Mouse (Mus musculus) urinary bladder, postnatal 4 days (tissue): ENCODE results near the gene Ccdc173.

Experiments used
- DNase-seq, 2 experiments: peaks; one replicate each; pipeline ENCODE4 v3.0.0; 2021 to 2022; ENCODE audit warnings: low spot score in 2 of 2

Gene Ccdc173

DNA sequence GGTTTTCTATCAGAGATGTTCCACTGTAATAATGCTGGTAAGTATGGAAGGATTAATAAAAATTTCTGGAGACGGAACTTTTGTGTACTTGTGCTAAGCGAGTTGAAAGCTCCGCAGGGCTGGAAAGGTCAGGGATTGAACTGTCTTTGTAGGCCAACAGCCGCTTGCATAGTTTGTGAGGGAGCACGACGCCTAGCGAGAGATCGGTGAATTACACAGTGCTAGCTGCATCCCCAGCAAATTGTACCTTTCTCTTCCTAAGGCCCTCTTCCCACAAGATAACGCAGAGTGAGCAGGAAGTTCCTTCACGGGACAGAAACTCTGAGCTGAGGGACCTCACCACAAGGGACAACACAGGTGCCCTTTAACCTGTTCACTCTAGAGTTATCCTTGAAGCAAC, 910 bp upstream of the Ccdc173 start:
- peak; percentile 68 to 82 for DNase-seq

DNA sequence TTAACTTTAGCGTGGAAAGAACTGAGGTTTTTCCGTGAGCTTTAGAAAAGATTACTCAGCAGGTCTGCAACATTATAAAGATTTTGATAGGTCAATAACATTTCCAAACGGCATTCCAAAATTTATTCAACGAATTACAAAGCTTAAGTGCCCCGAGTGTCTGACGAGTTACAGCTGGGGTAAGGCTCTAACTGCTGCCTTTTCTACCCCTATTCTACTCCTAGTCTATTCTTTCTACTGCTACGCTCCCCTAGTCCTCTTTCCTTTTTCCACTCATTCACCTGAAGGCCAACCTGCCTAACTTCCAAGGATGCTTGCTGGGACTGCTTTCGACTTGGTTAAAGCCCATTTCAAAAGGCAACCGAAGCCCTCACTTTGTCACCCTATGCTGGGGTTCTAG, 401 bp downstream of the Ccdc173 start:
- DNase-seq = no peak

DNA sequence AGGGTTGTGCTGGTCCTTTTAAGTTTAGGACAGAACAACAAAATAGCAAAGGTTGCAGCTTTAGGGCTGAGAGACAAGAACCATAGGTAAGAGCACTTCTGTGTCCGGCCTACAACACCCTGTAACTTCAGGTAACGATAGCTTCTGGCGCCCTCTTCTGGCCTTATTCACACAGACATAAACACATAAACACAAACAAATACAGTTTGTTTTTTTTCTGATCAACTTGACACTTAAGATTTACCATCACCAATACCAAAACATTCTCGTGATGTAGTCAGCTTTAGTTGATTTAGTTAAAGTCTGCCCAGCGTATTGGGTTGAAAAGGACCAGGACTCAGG, 10.6 kb downstream of the Ccdc173 start:
- no peak for DNase-seq

DNA sequence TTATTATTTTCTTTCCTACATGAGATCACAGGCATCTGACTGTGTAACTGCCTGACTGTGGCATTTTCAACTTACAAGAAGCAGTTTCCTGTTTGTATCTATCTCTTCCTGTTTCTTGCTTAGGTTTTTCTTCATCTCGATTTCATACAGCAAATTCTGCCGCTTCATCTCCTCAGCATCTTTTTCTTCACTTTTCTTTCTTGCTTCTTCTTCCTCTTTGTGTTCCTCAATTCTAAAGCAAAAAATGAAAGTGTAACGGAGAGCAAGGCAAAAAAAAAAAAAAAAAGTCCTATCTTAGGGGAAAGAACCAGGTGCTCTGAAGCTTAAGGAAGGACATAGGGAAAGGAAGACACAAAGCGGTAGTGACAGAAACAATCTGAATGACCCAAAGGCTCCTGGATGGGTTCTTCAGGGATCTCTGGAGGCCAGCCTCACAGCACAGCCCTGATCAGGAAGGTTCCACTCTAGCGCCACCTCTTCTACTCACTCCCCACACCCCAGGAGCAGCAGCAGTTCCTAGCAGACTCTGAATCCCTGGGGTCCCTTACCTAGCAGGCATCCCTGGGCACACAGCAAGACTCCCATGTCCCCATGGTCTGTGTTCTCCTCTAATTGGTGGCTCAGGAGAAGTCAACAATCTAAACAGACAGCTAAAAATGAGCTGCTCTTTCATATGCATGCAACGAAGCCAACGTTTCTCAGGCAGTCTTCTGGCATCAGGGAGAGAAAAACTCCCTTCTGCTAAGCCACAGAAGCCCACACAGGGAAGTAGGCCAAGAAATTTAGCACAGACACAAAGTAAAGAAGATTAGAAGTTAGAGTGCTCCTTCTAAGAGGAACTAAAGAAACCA, 11.2 kb downstream of the Ccdc173 start:
- no peak for DNase-seq

DNA sequence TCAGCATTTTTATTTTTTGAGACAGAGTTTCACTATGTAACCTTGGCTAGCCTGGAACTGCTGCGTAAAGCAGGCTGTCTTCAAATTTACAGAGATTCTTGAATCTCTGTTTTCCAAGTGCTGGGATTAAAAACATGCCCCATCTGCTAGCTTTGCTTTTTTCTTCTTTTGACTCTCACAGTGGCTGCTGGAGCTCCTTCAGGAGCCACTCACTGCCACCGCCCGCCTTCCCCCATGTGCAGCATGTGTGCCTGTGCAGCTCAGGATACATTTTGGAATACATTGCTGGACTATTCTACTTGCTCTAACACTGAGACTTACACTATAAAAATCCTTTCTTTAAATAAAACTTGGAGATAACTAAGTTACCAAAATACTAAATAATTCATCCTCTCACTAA, 16.0 kb downstream of the Ccdc173 start:
- no peak for DNase-seq

DNA sequence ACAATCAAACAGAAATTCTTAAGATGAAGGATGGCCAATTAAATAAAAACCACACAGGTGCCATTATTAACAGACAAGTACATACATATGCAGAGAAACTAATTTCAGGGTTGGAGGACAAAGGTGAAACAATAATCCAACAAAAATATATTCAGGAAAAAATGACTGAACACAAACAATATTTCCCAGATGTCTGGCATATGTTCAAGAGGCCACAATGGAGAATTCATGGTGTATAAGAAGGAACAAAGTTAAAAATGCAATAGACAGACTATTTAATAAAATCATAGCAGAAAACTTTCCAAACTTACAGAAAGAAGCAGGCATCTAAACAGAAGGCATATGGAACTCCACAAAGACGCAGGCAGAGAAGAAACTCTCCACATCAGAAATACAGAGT, 24.7 kb downstream of the Ccdc173 start:
- DNase-seq = no peak

DNA sequence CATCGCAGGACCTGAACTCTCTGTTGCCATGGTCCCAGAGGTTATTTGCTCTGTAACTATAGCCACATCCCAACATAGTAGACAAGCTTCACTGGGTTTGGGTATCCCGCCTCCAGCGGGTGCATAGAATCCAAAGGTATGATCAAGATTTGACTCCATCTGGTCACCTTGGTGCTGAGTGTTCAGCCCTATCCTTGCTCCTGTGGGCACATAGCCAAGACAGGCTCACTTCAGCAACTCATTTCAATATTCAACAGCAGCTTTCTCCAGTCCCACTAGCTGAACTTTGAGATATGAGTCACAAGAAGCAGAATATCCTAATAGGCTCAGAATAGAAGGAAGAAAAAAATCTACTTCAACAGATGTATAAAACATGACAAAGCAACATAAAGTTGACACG, 26.0 kb downstream of the Ccdc173 start:
- no peak for DNase-seq

DNA sequence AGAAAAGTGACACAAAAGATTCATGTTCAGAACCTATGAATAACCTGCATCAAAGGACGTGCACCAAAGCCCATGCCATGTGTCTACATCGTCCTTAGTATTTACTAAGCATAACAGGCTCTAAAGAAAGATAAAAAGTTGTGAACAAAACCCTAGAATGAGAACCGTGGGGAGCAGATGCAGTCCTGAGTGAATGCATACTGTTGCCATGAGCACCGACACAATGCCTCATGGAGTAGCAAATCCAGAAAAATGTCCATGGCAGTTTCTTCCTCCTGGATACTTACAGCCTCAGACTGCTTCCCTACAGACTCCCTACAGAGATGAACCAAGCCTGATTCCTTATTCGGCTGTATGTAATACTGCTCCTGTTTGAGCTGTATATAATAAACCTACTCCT, 28.4 kb downstream of the Ccdc173 start:
- DNase-seq = no peak

DNA sequence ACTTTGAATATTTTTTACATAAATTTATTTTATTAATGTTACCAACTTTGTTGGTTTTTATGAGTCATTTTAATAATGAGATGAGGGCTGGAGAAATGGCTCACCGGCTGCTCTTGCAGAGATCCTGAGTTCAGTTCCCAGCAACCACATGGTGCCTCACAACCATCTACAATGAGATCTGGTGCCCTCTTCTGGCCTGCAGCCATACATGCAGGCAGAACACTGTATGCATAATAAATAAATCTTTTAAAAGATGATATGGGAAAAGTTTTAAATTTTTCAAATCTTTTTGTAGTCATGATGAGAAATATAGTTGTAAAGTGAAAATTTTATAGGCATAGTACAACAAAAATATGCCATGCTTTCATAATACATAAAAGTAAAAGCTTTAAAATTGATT, 44.3 kb downstream of the Ccdc173 start:
- no peak for DNase-seq

DNA sequence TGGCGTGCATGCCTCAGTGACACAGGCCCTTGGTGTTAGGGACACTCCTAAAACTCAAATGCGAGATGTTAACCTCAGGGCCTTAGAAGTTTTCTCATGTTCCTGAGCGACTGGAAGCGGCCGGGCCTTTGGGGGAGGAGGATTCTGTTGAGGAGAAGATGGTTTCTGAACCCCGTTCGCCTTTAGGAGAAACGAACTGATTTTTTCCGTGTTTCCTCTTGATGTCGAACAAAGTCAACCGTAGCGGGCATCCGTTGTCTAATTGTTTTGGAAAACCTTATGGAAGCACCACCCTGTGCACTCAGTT, 65.9 kb downstream of the Ccdc173 start:
- no peak for DNase-seq

DNA sequence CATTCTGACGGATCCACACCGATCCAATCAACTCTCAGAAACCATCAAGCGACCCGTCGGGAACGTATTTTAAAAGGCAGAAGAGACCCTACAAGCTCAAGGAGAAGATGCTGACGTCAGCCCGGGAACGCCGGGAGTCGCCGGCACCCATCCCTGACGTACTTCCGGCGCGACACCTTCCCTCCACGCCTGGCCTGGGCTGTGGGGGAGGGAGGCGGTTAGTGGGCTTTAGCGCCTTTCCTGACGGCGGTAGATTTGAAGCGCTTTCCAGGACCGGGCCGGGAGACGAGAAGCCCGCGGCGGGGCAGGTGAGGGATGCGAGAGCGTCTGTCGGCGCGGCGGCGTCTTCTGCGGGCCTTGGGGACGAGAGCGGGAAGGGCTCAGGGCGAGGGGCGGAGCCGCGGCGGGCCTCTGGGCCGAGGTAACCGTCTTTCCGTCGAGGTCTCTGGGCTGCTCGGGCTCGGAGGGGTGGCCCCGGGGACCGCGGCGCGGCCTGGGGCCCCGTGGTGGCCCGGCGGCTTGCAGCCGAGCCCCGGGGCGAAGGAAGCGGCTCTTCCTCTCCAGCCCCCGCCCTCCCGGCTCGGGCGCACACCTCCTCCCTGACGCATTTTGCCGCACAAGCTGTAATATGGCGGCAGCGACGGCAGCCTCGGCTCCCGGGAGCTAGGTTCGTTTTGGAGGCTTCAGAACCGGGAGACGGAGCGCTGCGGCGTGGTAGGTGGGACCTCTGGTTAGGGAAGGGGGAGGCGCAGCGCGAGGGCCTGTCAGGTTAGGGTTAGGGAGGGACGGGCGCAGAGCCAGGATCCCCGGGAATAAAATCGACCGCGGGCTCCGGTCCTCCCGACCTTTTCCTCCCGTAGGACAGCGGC, 66.5 kb downstream of the Ccdc173 start:
- peak; percentile 83 to 93 for DNase-seq

DNA sequence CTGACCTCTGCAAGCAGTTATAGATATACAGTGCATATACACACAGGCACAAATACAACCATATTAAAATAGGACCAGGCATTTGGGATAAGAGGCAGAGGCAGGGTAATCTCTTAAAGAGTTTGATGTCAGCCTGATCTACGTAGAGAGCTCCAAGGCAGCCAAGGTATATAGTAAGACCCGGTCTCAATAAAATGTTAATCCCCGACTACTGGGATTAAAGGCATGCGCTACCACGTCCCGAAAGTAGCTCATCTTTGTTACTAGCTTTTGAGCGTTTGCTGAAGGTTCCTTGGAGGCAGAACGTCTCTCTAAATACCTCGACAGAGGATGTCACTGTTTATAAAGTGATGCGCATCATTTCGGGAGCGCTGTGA, 67.1 kb downstream of the Ccdc173 start, which contains the start of gene Ppig:
Gene Ppig (plus strand): TSS at position 273 of the 377 bp plus-strand sequence.
- no peak for DNase-seq

DNA sequence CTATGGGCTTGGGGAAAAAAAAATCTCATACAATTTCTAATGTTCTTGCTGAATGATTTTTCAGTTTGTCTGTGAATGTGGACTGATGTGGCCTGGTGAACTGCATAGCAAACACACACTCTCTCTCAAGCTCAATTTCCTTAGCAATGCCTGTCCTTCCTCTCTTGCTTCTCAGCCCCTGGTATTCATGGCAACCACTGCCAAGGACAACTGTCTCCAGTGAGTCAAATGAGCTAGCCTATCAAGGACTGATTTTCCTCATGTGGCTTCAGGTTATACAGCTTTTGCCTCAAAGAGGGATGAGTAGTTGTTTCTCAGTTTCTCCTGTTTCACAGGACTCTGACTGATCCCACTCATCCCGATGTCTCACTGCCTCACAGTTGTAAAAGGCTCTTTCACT, 70.3 kb downstream of the Ccdc173 start:
- DNase-seq = no peak

DNA sequence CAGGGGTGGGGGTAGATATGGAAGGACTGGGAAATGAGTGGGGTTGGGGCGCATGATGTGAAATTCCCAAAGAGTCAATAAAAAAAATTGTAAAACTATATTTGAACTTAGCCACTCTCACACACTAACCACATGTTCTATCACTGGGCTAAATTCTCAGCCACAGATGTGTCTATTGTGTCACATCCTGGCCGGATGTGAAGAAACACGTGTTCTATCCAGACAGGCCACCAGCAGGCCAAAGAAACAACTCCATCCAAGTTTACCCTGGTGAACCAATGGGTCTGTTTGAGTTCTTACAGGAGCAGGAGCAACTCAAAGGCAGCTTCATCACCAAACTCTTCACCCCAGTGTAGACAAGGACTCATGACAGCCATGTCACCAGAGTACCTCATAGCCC, 72.9 kb downstream of the Ccdc173 start:
- DNase-seq = no peak

DNA sequence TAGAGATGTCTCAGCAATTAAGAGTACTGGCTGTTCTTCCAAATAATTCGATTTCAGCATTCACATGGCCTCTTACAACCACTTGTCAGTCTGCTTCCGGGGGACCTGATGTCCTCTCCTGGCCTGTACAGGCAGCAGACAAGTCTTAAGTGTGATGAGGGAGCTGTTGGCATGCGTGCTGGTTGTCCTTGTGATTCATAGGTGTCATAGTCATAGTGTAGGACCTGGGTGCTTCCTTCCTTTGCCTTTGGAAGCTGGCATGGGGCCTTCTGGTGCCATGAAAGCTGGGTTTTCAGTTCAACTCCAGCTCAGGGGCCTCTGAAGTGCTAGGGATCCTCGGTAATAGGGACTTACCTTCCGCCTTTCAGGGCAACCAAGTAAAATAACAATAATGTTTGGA, 75.2 kb downstream of the Ccdc173 start:
- DNase-seq = no peak

DNA sequence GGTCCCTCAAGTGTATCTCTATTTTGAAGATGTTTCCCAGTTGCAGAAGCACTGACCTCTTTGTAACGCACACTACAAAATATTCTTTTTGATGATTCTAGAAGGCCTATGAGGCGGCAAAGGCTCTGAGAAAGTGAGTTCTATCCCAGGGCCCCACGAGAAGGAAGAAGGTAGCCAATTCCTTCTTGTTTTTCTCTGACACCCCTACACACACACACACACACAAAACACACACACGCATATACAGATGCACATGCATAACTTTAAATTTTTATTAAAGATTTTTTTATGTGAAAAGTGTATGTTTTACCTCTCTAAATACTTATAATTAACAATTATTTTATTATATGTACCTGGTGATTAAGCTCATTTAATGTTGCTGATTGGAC, 75.8 kb downstream of the Ccdc173 start:
- DNase-seq = no peak

DNA sequence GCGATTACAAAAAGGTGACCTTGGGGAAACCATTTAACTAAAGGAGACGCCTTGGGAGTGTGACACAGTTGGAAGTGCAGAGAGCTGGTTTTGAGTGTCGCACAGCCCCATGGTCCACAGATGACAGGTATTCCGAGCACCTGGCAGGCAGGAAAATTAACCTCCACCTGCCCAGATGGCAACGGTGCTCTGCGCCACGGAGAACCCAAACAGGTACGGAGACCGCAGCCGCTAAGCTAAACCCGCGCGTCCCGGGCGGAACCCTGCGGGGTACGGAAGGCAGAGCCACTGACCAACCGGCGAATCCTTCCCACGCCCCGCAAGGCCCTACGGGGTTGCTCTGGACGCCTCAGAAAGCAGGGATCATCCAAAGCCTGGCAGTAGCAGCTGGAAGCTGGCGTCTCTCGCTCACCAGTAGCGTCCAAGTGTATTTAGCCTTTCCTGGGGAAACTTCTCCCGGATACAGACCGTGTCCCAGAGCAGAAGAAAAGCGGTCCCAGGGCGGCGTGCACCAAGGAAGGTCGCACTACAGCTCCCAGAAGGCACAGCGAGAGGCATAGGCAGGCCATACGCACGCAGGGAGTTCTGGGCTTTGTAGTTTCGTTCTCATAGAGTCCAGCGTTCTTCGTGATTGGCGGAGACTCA, 76.3 kb downstream of the Ccdc173 start, which contains the start of gene Fastkd1:
Gene Fastkd1 (minus strand): TSS at position 536 of the 645 bp plus-strand sequence.
- DNase-seq = peak; percentile 76

DNA sequence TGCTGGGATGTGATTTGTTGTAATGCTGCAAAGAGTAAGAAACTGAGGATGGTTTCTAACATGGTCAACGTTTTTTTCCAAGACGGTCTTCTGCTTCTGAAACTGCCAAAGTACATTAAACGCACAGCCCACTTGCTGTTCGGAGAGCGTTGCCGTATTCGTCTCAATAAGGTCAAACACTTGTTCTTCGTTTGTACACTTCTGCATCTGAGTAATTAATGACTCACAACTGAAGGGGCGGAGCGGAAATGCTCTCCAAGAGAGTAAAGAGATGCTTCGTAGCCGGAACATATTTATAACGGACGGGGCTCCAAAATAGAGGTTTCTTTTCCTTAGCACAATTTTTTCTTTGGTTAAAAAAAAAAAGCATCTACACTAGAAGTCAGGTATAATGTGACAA, 77.2 kb downstream of the Ccdc173 start:
- no peak for DNase-seq
